Mouse (Mus musculus) liver, embryonic 14.5 days (tissue): ENCODE data around the gene 4930523C07Rik. TPM values are rescaled to one million over a fixed set of nuclear protein-coding genes. Genes with fewer than 3 reads are reported as not detected.

ENCODE experiments used
- ATAC-seq: fragments of 200-750 bp; cut with Nextera tagmentation; 2 replicates; pipeline ENCODE4 v1.8.0; 2017; ENCODE audit warnings: moderate number of reproducible peaks, mild to moderate bottlenecking, moderate library complexity; ENCODE audit not compliant: insufficient read depth
- DNase-seq, 3 experiments: peaks; one replicate each; pipeline ENCODE4 v3.0.0-alpha.2; 2012 to 2013; ENCODE audit warnings: low read depth in 3 of 3, low spot score in 3 of 3
- H3K27ac ChIP-seq: fragments of 300-500 bp; sonication (generic); 2 replicates; pipeline ENCODE4 v1.5.1; 2014; ENCODE audit warnings: moderate library complexity, mild to moderate bottlenecking, control low read depth, inconsistent platforms
- H3K27me3 ChIP-seq: fragments of 300-500 bp; sonication (generic); 2 replicates; pipeline ENCODE4 v1.6.1; 2014; ENCODE audit warnings: mild to moderate bottlenecking, low read length, moderate library complexity; ENCODE audit not compliant: control insufficient read depth, insufficient read depth
- H3K36me3 ChIP-seq: fragments of 300-500 bp; sonication (generic); replicated peaks from 2 replicates; pipeline ENCODE4 v1.6.1; 2014; ENCODE audit warnings: low read depth; ENCODE audit not compliant: control insufficient read depth, insufficient read depth
- H3K4me1 ChIP-seq, 2 experiments: fragments of 200-500 bp in 1 of 2; fragments of 300-500 bp in 1 of 2; sonication (generic) in 1 of 2; replicated peaks; 2 replicates each; pipeline ENCODE4 v1.6.1; 2012 to 2014; ENCODE audit warnings: antibody characterized with exemption in 1 of 2, inconsistent platforms in 1 of 2, low read length in 1 of 2; ENCODE audit not compliant: control insufficient read depth in 2 of 2, insufficient read depth in 2 of 2
- H3K4me2 ChIP-seq: fragments of 300-500 bp; sonication (generic); 2 replicates; pipeline ENCODE4 v1.6.1; 2014; ENCODE audit warnings: low read depth, mild to moderate bottlenecking, control low read depth, moderate library complexity
- H3K4me3 ChIP-seq, 2 experiments: fragments of 200-500 bp in 1 of 2; fragments of 300-500 bp in 1 of 2; sonication (generic) in 1 of 2; 2 replicates each; pipeline ENCODE4 v1.5.1; 2012 to 2014; ENCODE audit warnings: low read depth in 2 of 2, low read length in 2 of 2, mild to moderate bottlenecking in 2 of 2, control low read depth in 1 of 2, inconsistent platforms in 1 of 2, moderate library complexity in 1 of 2; ENCODE audit not compliant: insufficient read depth in 1 of 2
- H3K9ac ChIP-seq: fragments of 300-500 bp; sonication (generic); replicated peaks from 2 replicates; pipeline ENCODE4 v1.6.1; 2014; ENCODE audit warnings: mild to moderate bottlenecking, control low read depth, moderate library complexity
- H3K9me3 ChIP-seq: fragments of 300-500 bp; sonication (generic); 2 replicates; pipeline ENCODE4 v1.6.1; 2016; ENCODE audit warnings: low read length, mixed read lengths; ENCODE audit not compliant: control insufficient read depth
- CTCF ChIP-seq: IDR thresholded peaks from 2 replicates; pipeline ENCODE4 v1.5.1; 2016; ENCODE audit warnings: antibody characterized with exemption, low read depth, control low read depth
- EP300 ChIP-seq: IDR thresholded peaks from 2 replicates; pipeline ENCODE4 v1.6.1; 2016; ENCODE audit warnings: antibody characterized with exemption, low read depth
- whole genome bisulfite sequencing: fragments of 180-500 bp; shearing (Covaris S2); extraction: QIAGEN DNeasy Blood & Tissue Kit; methylation state at CpG from one replicate; pipeline ENCODE4 v1.1.7; 2014; ENCODE audit not compliant: insufficient replicate concordance; 5-methylcytosine and 5-hydroxymethylcytosine counted together
- polyA plus RNA-seq, 2 experiments: library from polyadenylated mRNA; depleted of rRNA in 1 of 2; stranded (reverse) in 1 of 2; unstranded in 1 of 2; fragments of >200 nt; fragmentation: Nextera tagmentation in 1 of 2; extraction: Ambion mirVana in 1 of 2; gene quantifications; 2 replicates each; pipeline versions ENCODE4 v1.2.1 to v1.2.3; 2012 to 2014

Gene 4930523C07Rik
- polyA plus RNA-seq, 2 experiments: 6.5 to 28.1 TPM

- H3K4me1 ChIP-seq: peaks cover 20 to 23% of the 10 kb centered on the region in 2 experiments
- 54% methylated on average over 4 of the region's 4 CpGs for WGBS
- no peak overlapping the region for H3K4me2 ChIP-seq
- no peaks in the 10 kb centered on the region for H3K36me3 ChIP-seq
- no peak overlapping the region for H3K4me3 ChIP-seq
- no peaks in the 10 kb centered on the region for H3K9me3 ChIP-seq
- no peak overlapping the region for H3K9ac ChIP-seq
- DNase-seq (no peak), ATAC-seq (no peak)
- no peak for TF ChIP-seq EP300
- TF ChIP-seq CTCF: no peak
- H3K27ac ChIP-seq: no peak overlapping the region
- H3K27me3 ChIP-seq: no peaks in the 10 kb centered on the region
Observed at GRCm38 (mm10) chr1:160027939-160028338, 16.2 kb upstream of the 4930523C07Rik start.

GRCm38 (mm10) chr1:160033948-160034598, 10.1 kb upstream of the 4930523C07Rik start:
- Histone ChIP-seq H3K4me2 (no peak overlapping the region), H3K9ac (no peak overlapping the region), H3K27me3 (no peaks in the 10 kb centered on the region), H3K4me3 (no peak overlapping the region), H3K9me3 (no peaks in the 10 kb centered on the region), H3K27ac (no peak overlapping the region), H3K4me1 (no peaks in the 10 kb centered on the region), H3K36me3 (no peaks in the 10 kb centered on the region)
- WGBS: 41% methylated on average over 4 of the region's 4 CpGs
- TF ChIP-seq EP300 (no peak), CTCF (no peak)
- DNase-seq (no peak), ATAC-seq (no peak)

GRCm38 (mm10) chr1:160035561-160035960, 8.6 kb upstream of the 4930523C07Rik start:
- 55% methylated on average over 3 of the region's 3 CpGs for WGBS
- Histone ChIP-seq H3K4me2 (no peak overlapping the region), H3K4me1 (no peaks in the 10 kb centered on the region), H3K4me3 (no peak overlapping the region), H3K27me3 (no peaks in the 10 kb centered on the region), H3K36me3 (no peaks in the 10 kb centered on the region), H3K9ac (no peak overlapping the region), H3K9me3 (no peaks in the 10 kb centered on the region), H3K27ac (no peak overlapping the region)
- TF ChIP-seq CTCF: no peak
- DNase-seq: no peak
- ATAC-seq: no peak

DNA sequence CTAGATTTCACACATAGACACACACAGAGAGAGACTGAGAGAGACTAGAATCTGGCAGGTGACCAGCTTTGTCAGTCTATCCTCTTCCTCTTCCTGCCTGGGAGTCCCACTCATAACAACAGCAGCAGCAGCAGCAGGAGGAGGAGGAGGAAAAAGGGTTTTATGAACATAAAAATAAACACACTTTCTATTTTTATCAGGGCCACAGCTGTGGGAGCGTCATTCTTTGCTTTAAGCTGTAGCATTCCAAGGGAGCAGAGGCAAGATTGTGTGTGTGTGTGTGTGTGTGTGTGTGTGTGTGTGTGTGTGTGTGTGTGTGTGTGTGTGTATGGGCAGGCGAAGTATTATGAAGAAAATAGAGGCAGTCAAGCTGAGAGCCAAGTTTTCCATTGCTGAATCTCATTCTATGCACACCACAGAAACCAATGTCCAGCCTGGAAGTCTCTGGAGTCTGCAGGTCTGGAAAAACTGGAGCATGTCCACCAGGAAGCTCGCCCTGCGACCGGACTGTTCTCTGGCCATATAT, 7.1 kb upstream of the 4930523C07Rik start:
- Histone ChIP-seq H3K27me3 (no peaks in the 10 kb centered on the region), H3K27ac (no peak overlapping the region), H3K4me3 (no peak overlapping the region), H3K4me1 (no peaks in the 10 kb centered on the region), H3K9ac (no peak overlapping the region), H3K9me3 (no peaks in the 10 kb centered on the region), H3K36me3 (no peaks in the 10 kb centered on the region), H3K4me2 (no peak overlapping the region)
- no peak for TF ChIP-seq CTCF
- no peak for TF ChIP-seq EP300
- DNase-seq (no peak), ATAC-seq (no peak)
- 47% methylated on average over 5 of the region's 5 CpGs for WGBS

- no peak for TF ChIP-seq EP300
- TF ChIP-seq CTCF: no peak
- Histone ChIP-seq H3K9ac (no peak overlapping the region), H3K27ac (no peak overlapping the region), H3K4me2 (no peak overlapping the region), H3K4me3 (no peak overlapping the region), H3K36me3 (no peaks in the 10 kb centered on the region), H3K27me3 (no peaks in the 10 kb centered on the region), H3K4me1 (peaks cover 5 to 12% of the 10 kb centered on the region in 2 experiments), H3K9me3 (no peaks in the 10 kb centered on the region)
- 60% methylated on average over 7 of the region's 7 CpGs for WGBS
- ATAC-seq: no peak
- DNase-seq: no peak
Observed at GRCm38 (mm10) chr1:160039951-160040645, 4.1 kb upstream of the 4930523C07Rik start.
